Mouse (Mus musculus): ENCODE results near the gene Gm7233. TPM values are rescaled to one million over a fixed set of nuclear protein-coding genes. Genes with fewer than 3 reads are reported as not detected.
"Not testable (repeated sequence)": the region's sequence is repeated elsewhere in the genome, so short reads cannot be mapped to it uniquely, and the experiment has no call there.

Gm7233 gene
- not detected for total RNA-seq (2021)

DNA sequence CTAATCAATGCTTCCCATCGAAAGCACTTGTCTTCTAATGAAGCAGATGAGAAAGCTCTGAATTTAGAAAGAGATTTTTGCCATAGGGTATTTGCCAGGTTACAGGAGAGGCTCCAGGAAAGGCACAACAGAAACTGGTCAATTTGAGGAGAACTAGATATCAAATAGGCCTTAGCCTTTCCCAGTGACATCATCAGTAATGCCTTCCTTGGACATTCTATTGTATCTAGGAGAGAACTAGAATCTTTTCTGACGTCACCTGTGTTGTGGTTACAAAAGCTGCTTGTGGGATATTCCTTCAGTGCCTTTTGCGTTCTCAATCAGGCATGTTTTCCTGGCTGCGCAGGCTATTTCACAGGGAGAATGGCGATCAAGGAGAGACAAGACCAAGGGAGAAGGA, at the start of gene Gm7233:
Gene Gm7233 (plus strand): TSS at position 301 of the 400 bp plus-strand sequence.
- intact Hi-C loops (cut with DNase I); DNase-seq: not testable (repeated sequence)

- DNase-seq; intact Hi-C loops (cut with DNase I): not testable (repeated sequence)
These were observed 12.5 kb upstream of the Gm7233 start for GRCm38 (mm10) chr14:43167189-43167588.

- intact Hi-C loops (cut with DNase I); DNase-seq: not testable (repeated sequence)
These were observed 11.7 kb upstream of the Gm7233 start for GRCm38 (mm10) chr14:43167942-43168341.

DNA sequence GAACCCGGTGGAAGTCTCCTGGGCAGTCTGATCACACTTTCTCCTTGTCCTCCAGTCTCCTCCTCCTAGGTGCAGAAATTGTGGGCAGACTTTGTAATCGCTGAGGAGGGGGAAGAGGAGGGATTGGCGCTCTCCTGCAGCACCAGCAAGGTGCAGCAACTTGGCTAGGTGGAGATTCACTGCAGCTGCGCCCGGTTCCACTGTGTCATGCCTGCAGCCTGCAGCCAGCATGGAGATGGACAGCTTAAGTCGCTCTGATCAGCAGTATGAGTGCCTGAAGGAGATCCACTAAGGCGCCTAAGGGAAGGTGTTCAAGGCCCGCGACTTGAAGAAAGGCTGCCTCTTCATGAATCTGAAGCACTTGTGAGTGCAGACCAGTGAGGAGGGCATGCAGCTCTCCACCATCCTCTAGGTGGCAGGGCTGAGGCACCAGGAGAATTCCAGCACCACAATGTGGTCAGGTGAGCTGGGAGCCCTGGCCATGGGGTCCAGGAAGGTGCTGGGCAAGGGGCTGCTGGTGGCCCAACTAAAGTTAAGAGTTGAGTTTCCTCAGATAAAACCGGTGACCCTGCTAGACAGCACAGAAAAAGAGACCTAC, 11.0 kb upstream of the Gm7233 start:
- DNase-seq; intact Hi-C loops (cut with DNase I): not testable (repeated sequence)

DNA sequence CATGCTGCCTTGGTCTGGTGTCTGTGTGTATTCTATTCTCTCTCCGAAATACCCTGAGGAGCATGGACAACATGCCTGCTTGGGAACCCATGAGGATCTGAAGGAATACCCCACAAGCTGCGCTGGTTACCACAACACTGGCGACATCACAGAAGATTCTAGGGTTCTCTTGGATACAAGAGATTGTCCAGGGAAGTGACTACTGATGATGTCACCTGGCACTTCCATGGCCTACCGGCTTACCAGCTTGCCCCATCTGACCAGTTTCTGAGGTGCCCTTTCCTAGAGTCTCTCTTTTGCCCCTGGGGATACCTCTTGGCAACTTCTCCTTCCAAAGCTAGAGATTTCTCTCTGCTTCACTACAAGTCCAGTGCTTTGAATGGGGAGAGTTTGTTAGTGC, 55.5 kb downstream of the Gm7233 start, which contains the start of gene Gm8122:
Gene Gm8122 (minus strand): TSS at position 101 of the 400 bp plus-strand sequence.
- not testable (repeated sequence) for DNase-seq

More for the DNA sequence above, 55.5 kb downstream of the Gm7233 start, which contains the start of gene Gm8122:
- intact Hi-C loops (cut with DNase I), result not testable (repeated sequence)

Other genes with a start within 250 kb of the Gm7233 start
- gene Gm8082, start 186.2 kb upstream of the Gm7233 start, total RNA-seq (2021), result not detected
- not detected for gene Gm10376, start 164.2 kb upstream of the Gm7233 start, total RNA-seq (2021)
- not detected for gene Gm8094, start 103.2 kb upstream of the Gm7233 start, total RNA-seq (2021)
- not detected for gene Gm8104, start 79.3 kb upstream of the Gm7233 start, total RNA-seq (2021)
- gene Gm8122, start 55.4 kb downstream of the Gm7233 start, total RNA-seq (2021), result not detected
- not detected for gene Gm8126, start 78.8 kb downstream of the Gm7233 start, total RNA-seq (2021)
- gene Gm9732, start 95.2 kb downstream of the Gm7233 start, total RNA-seq (2021), result not detected
- not detected for gene Gm8127, start 114.0 kb downstream of the Gm7233 start, total RNA-seq (2021)
- gene 1700001F09Rik, start 167.9 kb downstream of the Gm7233 start, total RNA-seq (2021), result not detected
- not detected for gene Gm8138, start 236.5 kb downstream of the Gm7233 start, total RNA-seq (2021)

All from heart, postnatal 36 days (tissue).